Mouse (Mus musculus) CH12.LX (cell line): Measurements from ENCODE around the gene Mpdz. TPM values are rescaled to one million over a fixed set of nuclear protein-coding genes. Genes with fewer than 3 reads are reported as not detected.

Source experiments
- DNase-seq: peaks from one replicate; pipeline ENCODE4 v3.0.0-alpha.2; 2013; ENCODE audit errors: extremely low read depth
- H3K27ac ChIP-seq: 2 replicates; pipeline ENCODE4 v1.5.1; 2012; ENCODE audit warnings: low read depth, mild to moderate bottlenecking, control low read depth, moderate library complexity; ENCODE audit not compliant: insufficient read depth
- H3K27me3 ChIP-seq: replicated peaks from 2 replicates; pipeline ENCODE3; 2012; ENCODE audit warnings: inconsistent platforms
- H3K36me3 ChIP-seq, 2 experiments: replicated peaks in 1 of 2; 2 replicates each; pipeline versions ENCODE3 to v1.6.1; 2012; ENCODE audit warnings: inconsistent platforms in 1 of 2, low read length in 1 of 2, mild to moderate bottlenecking in 1 of 2, mixed read lengths in 1 of 2, moderate library complexity in 1 of 2; ENCODE audit not compliant: control insufficient read depth in 1 of 2, insufficient read depth in 1 of 2
- H3K4me1 ChIP-seq, 2 experiments: 2 replicates each; pipeline ENCODE4 v1.6.1; 2012; ENCODE audit warnings: inconsistent platforms in 1 of 2, moderate library complexity in 1 of 2; ENCODE audit not compliant: insufficient read depth in 2 of 2, control insufficient read depth in 1 of 2
- H3K4me2 ChIP-seq: 2 replicates; pipeline ENCODE4 v1.6.1; 2012; ENCODE audit warnings: low read depth, mild to moderate bottlenecking, control low read depth; ENCODE audit not compliant: poor library complexity, insufficient read depth, severe bottlenecking
- H3K4me3 ChIP-seq, 3 experiments: fragments of 150-350 bp in 1 of 3; sonication (generic) in 1 of 3; replicated peaks in 1 of 3; 2 replicates each; pipeline versions ENCODE3 to v1.5.1; 2011 to 2012; ENCODE audit warnings: low read depth in 2 of 3, low read length in 2 of 3, mild to moderate bottlenecking in 2 of 3, moderate library complexity in 2 of 3, control low read depth in 1 of 3, improper control_type of control experiment in 1 of 3, inconsistent platforms in 1 of 3, mixed read lengths in 1 of 3; ENCODE audit not compliant: poor library complexity in 1 of 3
- H3K79me2 ChIP-seq: replicated peaks from 2 replicates; pipeline ENCODE4 v1.6.1; 2012; ENCODE audit warnings: mild to moderate bottlenecking, moderate library complexity; ENCODE audit not compliant: control insufficient read depth, poor library complexity, insufficient read depth, severe bottlenecking; ENCODE audit errors: extremely low read depth
- H3K9ac ChIP-seq: 2 replicates; pipeline ENCODE4 v1.6.1; 2012; ENCODE audit warnings: low read depth, mild to moderate bottlenecking, control low read depth, moderate library complexity; ENCODE audit not compliant: insufficient read depth
- H3K9me3 ChIP-seq: replicated peaks from 2 replicates; pipeline ENCODE3; 2012; ENCODE audit warnings: low read length, inconsistent platforms, mixed read lengths
- BHLHE40 ChIP-seq: IDR thresholded peaks from 2 replicates; pipeline ENCODE4 v1.6.1; 2011; ENCODE audit warnings: mild to moderate bottlenecking, low read depth, low read length, improper control_type of control experiment
- CHD2 ChIP-seq: IDR thresholded peaks from 2 replicates; pipeline ENCODE4 v1.6.1; 2011; ENCODE audit warnings: low read length, improper control_type of control experiment
- CTCF ChIP-seq, 2 experiments: IDR thresholded peaks in 1 of 2; conservative IDR thresholded peaks in 1 of 2; 2 replicates each; pipeline ENCODE4 v1.5.1; 2011 to 2012; ENCODE audit warnings: low read depth in 2 of 2, low read length in 2 of 2, improper control_type of control experiment in 1 of 2, inconsistent platforms in 1 of 2, mild to moderate bottlenecking in 1 of 2, moderate library complexity in 1 of 2
- E2F4 ChIP-seq: IDR thresholded peaks from 2 replicates; pipeline ENCODE4 v1.6.1; 2011; ENCODE audit warnings: low read depth, low read length, improper control_type of control experiment; ENCODE audit not compliant: insufficient replicate concordance
- EP300 ChIP-seq: IDR thresholded peaks from 2 replicates; pipeline ENCODE4 v1.6.1; 2011; ENCODE audit warnings: low read length, improper control_type of control experiment
- ETS1 ChIP-seq: conservative IDR thresholded peaks from 2 replicates; pipeline ENCODE4 v1.6.1; 2012; ENCODE audit warnings: low read depth, mild to moderate bottlenecking, inconsistent platforms, low read length, improper control_type of control experiment, moderate library complexity
- GABPA ChIP-seq: IDR thresholded peaks from 2 replicates; pipeline ENCODE4 v1.6.1; 2012; ENCODE audit warnings: low read depth, low read length, improper control_type of control experiment, inconsistent platforms; ENCODE audit not compliant: insufficient replicate concordance
- HCFC1 ChIP-seq: IDR thresholded peaks from 2 replicates; pipeline ENCODE4 v1.6.1; 2012; ENCODE audit warnings: low read depth, mild to moderate bottlenecking, inconsistent platforms, low read length, improper control_type of control experiment
- JUN ChIP-seq: IDR thresholded peaks from 2 replicates; pipeline ENCODE4 v1.6.1; 2011; ENCODE audit warnings: low read depth, mild to moderate bottlenecking, low read length, improper control_type of control experiment, moderate library complexity; ENCODE audit not compliant: insufficient read depth
- MAZ ChIP-seq: IDR thresholded peaks from 2 replicates; pipeline ENCODE4 v1.6.1; 2012; ENCODE audit warnings: low read depth, mild to moderate bottlenecking, inconsistent platforms, low read length, improper control_type of control experiment, moderate library complexity
- MYC ChIP-seq: IDR thresholded peaks from 2 replicates; pipeline ENCODE4 v1.6.1; 2011; ENCODE audit warnings: low read depth, mild to moderate bottlenecking, improper control_type of control experiment, low read length
- NELFE ChIP-seq: IDR thresholded peaks from 2 replicates; pipeline ENCODE4 v1.6.1; 2011; ENCODE audit warnings: low read depth, low read length, improper control_type of control experiment
- NRF1 ChIP-seq: IDR thresholded peaks from 2 replicates; pipeline ENCODE4 v1.6.1; 2014; ENCODE audit warnings: low read depth, mild to moderate bottlenecking, inconsistent platforms, low read length, improper control_type of control experiment, moderate library complexity
- POLR2A ChIP-seq: IDR thresholded peaks from 2 replicates; pipeline ENCODE4 v1.6.1; 2011; ENCODE audit warnings: low read depth, mild to moderate bottlenecking, improper control_type of control experiment, low read length
- POLR2AphosphoS2 ChIP-seq: IDR thresholded peaks from 2 replicates; pipeline ENCODE4 v1.6.1; 2011; ENCODE audit warnings: low read depth, low read length, improper control_type of control experiment
- SMC3 ChIP-seq: IDR thresholded peaks from 2 replicates; pipeline ENCODE4 v1.6.1; 2011; ENCODE audit warnings: low read depth, low read length, improper control_type of control experiment
- TCF12 ChIP-seq: IDR thresholded peaks from 2 replicates; pipeline ENCODE4 v1.6.1; 2014; ENCODE audit warnings: low read depth, mild to moderate bottlenecking, inconsistent platforms, low read length, improper control_type of control experiment
- UBTF ChIP-seq: IDR thresholded peaks from 2 replicates; pipeline ENCODE4 v1.6.1; 2012; ENCODE audit warnings: low read depth, mild to moderate bottlenecking, inconsistent platforms, low read length, improper control_type of control experiment, moderate library complexity
- USF1 ChIP-seq: IDR thresholded peaks from 2 replicates; pipeline ENCODE4 v1.6.1; 2014; ENCODE audit warnings: low read depth, mild to moderate bottlenecking, inconsistent platforms, low read length, improper control_type of control experiment
- USF2 ChIP-seq: conservative IDR thresholded peaks from 2 replicates; pipeline ENCODE4 v1.6.1; 2011; ENCODE audit warnings: low read depth, low read length, improper control_type of control experiment
- dilution Hi-C: fragments of 300-500 bp; cut with MboI; formaldehyde crosslinking; loops from 2 replicates; pipeline ENCODE4 v1.14.3; 2020; ENCODE audit warnings: low sequenced_read_pairs; ENCODE audit not compliant: extremely low pct_unique_long_range_greater_than_20kb, extremely low pct_ligation_motif_present
- in situ Hi-C: fragments of 300-500 bp; cut with MboI; formaldehyde crosslinking; loops from 3 replicates; pipeline ENCODE4 v1.14.3; 2019; ENCODE audit warnings: low sequenced_read_pairs, low pct_ligation_motif_present, low pct_unique_long_range_greater_than_20kb, mixed read lengths
- polyA plus RNA-seq: library from polyadenylated mRNA; unstranded; fragments of >175 nt; gene quantifications from 2 replicates; pipeline ENCODE4 v1.2.1, GENCODE M21; 2012; ENCODE audit warnings: low read depth; ENCODE audit not compliant: insufficient read length
- total RNA-seq, 2 experiments: library from RNA; depleted of rRNA; stranded (reverse); fragments of 300-350 nt in 1 of 2; fragments of >200 nt in 1 of 2; gene quantifications; 2 replicates each; pipeline ENCODE4 v1.2.3; 2012 to 2014

Gene Mpdz
- total and polyA plus RNA-seq, 3 experiments = not detected

- dilution Hi-C loops = no loop called here
- Histone ChIP-seq H3K4me1 (no peaks in the 10 kb centered on the region), H3K4me2 (no peak overlapping the region), H3K36me3 (no peaks in the 10 kb centered on the region), H3K27ac (no peak overlapping the region), H3K79me2 (no peaks in the 10 kb centered on the region), H3K27me3 (no peaks in the 10 kb centered on the region), H3K9ac (no peak overlapping the region), H3K4me3 (no peak overlapping the region), H3K9me3 (peaks cover 37% of the 10 kb centered on the region)
- in situ Hi-C loops = no loop called here
- TF ChIP-seq POLR2A = no peak
- no peak for TF ChIP-seq USF1
- no peak for TF ChIP-seq TCF12
- no peak for TF ChIP-seq CTCF (conservative IDR thresholded peaks at IDR 0.05 in 1 of 2, IDR thresholded peaks at IDR 0.05 in 1 of 2; ENCODE audit: low read depth in 2 of 2, low read length in 2 of 2)
- TF ChIP-seq E2F4 = no peak
- TF ChIP-seq EP300 = no peak
- no peak for TF ChIP-seq POLR2AphosphoS2
- no peak for TF ChIP-seq NELFE
- no peak for TF ChIP-seq ETS1
- TF ChIP-seq NRF1 = no peak
- TF ChIP-seq USF2 = no peak
- no peak for TF ChIP-seq SMC3
- TF ChIP-seq MYC = no peak
- TF ChIP-seq UBTF = no peak
- no peak for TF ChIP-seq MAZ
- TF ChIP-seq JUN = no peak
- no peak for TF ChIP-seq HCFC1
- no peak for TF ChIP-seq CHD2
- DNase-seq = no peak
Observed at GRCm38 (mm10) chr4:81313246-81313645, 129.4 kb downstream of the Mpdz start.

GRCm38 (mm10) chr4:81310168-81310474, 132.5 kb downstream of the Mpdz start:
- in situ Hi-C loops = no loop called here
- dilution Hi-C loops = no loop called here
- no peak overlapping the region for H3K4me2 ChIP-seq
- no peak for DNase-seq
- no peaks in the 10 kb centered on the region for H3K36me3 ChIP-seq
- no peaks in the 10 kb centered on the region for H3K79me2 ChIP-seq
- no peak overlapping the region for H3K9ac ChIP-seq
- H3K27ac ChIP-seq = no peak overlapping the region
- H3K27me3 ChIP-seq = no peaks in the 10 kb centered on the region
- H3K4me1 ChIP-seq = no peaks in the 10 kb centered on the region
- H3K4me3 ChIP-seq = no peak overlapping the region
- peaks cover 41% of the 10 kb centered on the region for H3K9me3 ChIP-seq
- no peak for TF ChIP-seq BHLHE40
- TF ChIP-seq E2F4 = no peak
- TF ChIP-seq CTCF (conservative IDR thresholded peaks at IDR 0.05 in 1 of 2, IDR thresholded peaks at IDR 0.05 in 1 of 2; ENCODE audit: low read depth in 2 of 2, low read length in 2 of 2) = no peak
- no peak for TF ChIP-seq NELFE
- TF ChIP-seq GABPA = no peak
